Mouse (Mus musculus) midbrain, embryonic 16.5 days (tissue): ENCODE results near the gene Gpr45. TPM values are rescaled to one million over a fixed set of nuclear protein-coding genes. Genes with fewer than 3 reads are reported as not detected.
"Not testable (repeated sequence)": the region's sequence is repeated elsewhere in the genome, so short reads cannot be mapped to it uniquely, and the experiment has no call there.

Experiments used
- ATAC-seq: fragments of 200-750 bp; cut with Nextera tagmentation; 2 replicates; pipeline ENCODE4 v1.8.0; 2017; ENCODE audit warnings: moderate TSS enrichment
- H3K27ac ChIP-seq: fragments of 300-500 bp; sonication (generic); 2 replicates; pipeline ENCODE4 v1.5.1; 2014; ENCODE audit warnings: mild to moderate bottlenecking, low read length, mixed read lengths
- H3K27me3 ChIP-seq: fragments of 300-500 bp; sonication (generic); 2 replicates; pipeline ENCODE4 v1.6.1; 2014; ENCODE audit warnings: low read depth, low read length, mixed read lengths; ENCODE audit not compliant: control insufficient read depth, insufficient read depth
- H3K36me3 ChIP-seq: fragments of 300-500 bp; sonication (generic); 2 replicates; pipeline ENCODE4 v1.6.1; 2014; ENCODE audit warnings: mild to moderate bottlenecking, low read length, moderate library complexity, mixed read lengths; ENCODE audit not compliant: control insufficient read depth, insufficient read depth
- H3K4me1 ChIP-seq: fragments of 300-500 bp; sonication (generic); 2 replicates; pipeline ENCODE4 v1.6.1; 2014; ENCODE audit warnings: mild to moderate bottlenecking, low read length, mixed read lengths; ENCODE audit not compliant: control insufficient read depth, insufficient read depth
- H3K4me2 ChIP-seq: fragments of 300-500 bp; sonication (generic); 2 replicates; pipeline ENCODE4 v1.6.1; 2014; ENCODE audit warnings: mild to moderate bottlenecking, low read length, mixed read lengths
- H3K4me3 ChIP-seq: fragments of 300-500 bp; sonication (generic); 2 replicates; pipeline ENCODE4 v1.5.1; 2014; ENCODE audit warnings: low read depth, mild to moderate bottlenecking, low read length, moderate library complexity, mixed read lengths
- H3K9ac ChIP-seq: fragments of 300-500 bp; sonication (generic); 2 replicates; pipeline ENCODE4 v1.6.1; 2014; ENCODE audit warnings: low read depth, low read length, mixed read lengths
- H3K9me3 ChIP-seq: fragments of 300-500 bp; sonication (generic); replicated peaks from 2 replicates; pipeline ENCODE4 v1.6.1; 2014; ENCODE audit warnings: mild to moderate bottlenecking, low read length, mixed read lengths; ENCODE audit not compliant: control insufficient read depth, poor library complexity, severe bottlenecking
- WGBS: fragments of 180-500 bp; shearing (Covaris S2); extraction: QIAGEN DNeasy Blood & Tissue Kit; methylation state at CpG from one replicate; pipeline ENCODE4 v1.1.7; 2014; 5-methylcytosine and 5-hydroxymethylcytosine counted together
- polyA plus RNA-seq: library from polyadenylated mRNA; unstranded; fragments of >200 nt; fragmentation: Nextera tagmentation; extraction: Ambion mirVana; gene quantifications from 2 replicates; pipeline ENCODE4 v1.2.1, GENCODE M21; 2015

Gpr45 gene
- polyA plus RNA-seq, 1 experiment from 2014 or later, result 16.6 TPM

DNA sequence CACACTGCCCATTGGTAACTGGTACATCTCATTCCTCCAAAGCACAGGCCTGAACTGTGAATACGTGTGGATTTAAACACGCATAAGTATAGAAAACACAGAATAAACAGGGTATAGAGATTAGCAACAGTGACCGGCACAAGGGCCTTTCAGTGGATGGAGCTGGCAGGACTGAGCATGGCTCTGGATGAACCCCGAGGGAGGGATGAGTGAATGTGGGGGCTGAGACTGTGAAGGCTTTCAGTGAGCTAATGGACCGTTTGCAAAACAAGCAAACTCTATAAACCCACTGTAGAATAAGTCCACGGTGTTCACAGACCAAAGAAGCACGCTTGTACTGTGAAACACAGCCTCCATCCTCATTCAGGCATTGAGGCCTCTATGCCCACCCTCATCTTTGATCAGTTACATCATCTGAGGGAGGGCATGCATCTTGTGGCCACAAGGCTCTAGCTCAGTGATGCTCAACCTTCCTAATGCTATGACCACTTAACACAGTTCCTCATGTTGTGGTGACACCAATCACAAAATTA, 62.5 kb downstream of the Gpr45 start:
- not testable (repeated sequence) for H3K4me2 ChIP-seq, H3K27me3 ChIP-seq, H3K4me3 ChIP-seq, H3K27ac ChIP-seq, H3K36me3 ChIP-seq, ATAC-seq, H3K9ac ChIP-seq, H3K9me3 ChIP-seq, H3K4me1 ChIP-seq
- WGBS, result 86% methylated on average over 7 of the region's 7 CpGs

DNA sequence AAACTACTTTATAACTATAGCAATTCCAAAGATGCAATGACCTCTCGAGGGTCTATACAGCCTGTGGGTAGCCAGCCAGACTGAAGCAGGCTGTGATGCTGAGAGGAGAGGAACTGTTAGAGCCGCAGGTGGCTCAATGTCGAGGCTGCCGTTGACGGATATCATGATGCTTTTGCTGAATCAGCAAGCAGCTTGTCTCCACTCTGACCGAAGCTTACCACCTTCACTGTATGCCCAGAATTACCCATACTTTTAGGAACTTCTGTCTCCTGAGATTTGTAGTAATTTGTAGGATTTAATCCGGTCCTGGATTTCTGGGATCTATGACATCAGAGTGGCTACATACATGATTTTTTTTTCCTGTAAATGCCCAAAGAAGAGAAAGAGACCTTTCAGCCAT, 83.3 kb downstream of the Gpr45 start:
- no peak overlapping the region for H3K4me3 ChIP-seq
- no peaks in the 10 kb centered on the region for H3K9me3 ChIP-seq
- peaks cover 2% of the 10 kb centered on the region; the same call in 1 of the 2 replicates for H3K4me1 ChIP-seq
- no peak overlapping the region for H3K27ac ChIP-seq
- peaks cover 24% of the 10 kb centered on the region for H3K36me3 ChIP-seq
- H3K9ac ChIP-seq, result no peak overlapping the region
- H3K27me3 ChIP-seq, result no peaks in the 10 kb centered on the region
- no peak for ATAC-seq
- H3K4me2 ChIP-seq, result no peak overlapping the region
- 90% methylated on average over 7 of the region's 7 CpGs for WGBS

DNA sequence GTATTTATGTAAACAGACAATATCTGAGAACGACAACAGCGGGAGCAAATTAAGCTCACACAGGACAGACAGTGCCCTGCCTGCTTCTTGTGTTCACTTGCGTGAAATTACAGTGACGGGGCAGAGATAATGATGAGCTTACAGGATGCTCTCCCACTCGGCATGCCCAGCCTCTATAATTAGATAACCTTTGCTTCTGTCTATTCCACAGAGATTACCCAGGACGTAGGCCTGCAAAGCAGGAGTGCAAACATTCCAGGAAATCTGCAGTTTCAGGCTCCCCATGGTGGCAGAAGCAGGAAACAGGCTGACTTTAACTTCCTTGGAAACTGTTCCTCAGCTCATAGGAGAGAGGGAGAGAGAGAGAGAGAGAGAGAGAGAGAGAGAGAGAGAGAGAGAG, 89.6 kb downstream of the Gpr45 start:
- Histone ChIP-seq H3K27ac (peak overlapping the region; percentile 19; the same call in 1 of the 2 replicates), H3K4me1 (peaks cover 14% of the 10 kb centered on the region), H3K4me3 (no peak overlapping the region), H3K36me3 (no peaks in the 10 kb centered on the region), H3K9me3 (no peaks in the 10 kb centered on the region), H3K9ac (no peak overlapping the region), H3K27me3 (no peaks in the 10 kb centered on the region), H3K4me2 (no peak overlapping the region)
- WGBS, result 31% methylated on average over 6 of the region's 6 CpGs
- peak; percentile 72 for ATAC-seq

DNA sequence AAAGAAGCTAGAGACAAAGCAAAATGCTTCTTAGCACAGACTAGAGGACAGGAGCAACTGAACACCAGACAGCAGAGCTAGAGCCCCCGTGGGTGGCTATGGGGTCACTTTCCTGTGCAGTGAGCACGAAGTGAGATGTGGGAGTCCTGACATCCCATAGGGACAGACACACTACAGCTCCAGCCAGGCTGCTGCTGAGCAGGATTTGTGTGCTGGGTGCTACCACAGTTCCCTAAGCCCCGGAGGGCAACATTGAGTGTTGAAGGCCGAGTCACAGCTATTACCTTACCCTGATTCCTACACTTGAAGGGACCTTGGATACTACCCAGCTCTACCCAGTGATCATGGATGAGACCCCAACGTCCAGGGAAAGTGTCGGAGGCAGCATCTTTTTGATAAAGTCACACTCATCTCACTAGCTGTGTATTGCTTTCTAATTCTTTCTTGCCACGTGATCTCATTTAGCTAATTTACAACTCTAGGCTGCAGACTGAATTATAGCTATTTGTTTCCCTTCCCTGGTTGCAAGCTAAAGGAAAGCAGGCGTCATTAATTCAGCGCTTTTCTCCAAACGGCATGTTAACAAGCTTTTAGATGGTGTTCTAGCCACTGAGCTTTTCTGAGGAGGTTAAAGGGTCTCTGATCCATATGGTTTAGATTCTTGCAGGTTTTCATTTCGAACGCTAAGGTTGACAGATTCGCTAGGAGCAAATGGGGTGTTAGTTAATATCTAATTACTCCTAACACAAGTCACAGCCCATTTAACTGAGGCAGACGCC, 92.7 kb downstream of the Gpr45 start:
- Histone ChIP-seq H3K4me3 (no peak overlapping the region), H3K27ac (no peak overlapping the region), H3K9ac (no peak overlapping the region), H3K9me3 (no peaks in the 10 kb centered on the region), H3K4me1 (peaks cover 14% of the 10 kb centered on the region), H3K4me2 (no peak overlapping the region), H3K27me3 (no peaks in the 10 kb centered on the region), H3K36me3 (peaks cover 2% of the 10 kb centered on the region; the same call in 1 of the 2 replicates)
- no peak for ATAC-seq
- WGBS, result 76% methylated on average over 14 of the region's 14 CpGs

DNA sequence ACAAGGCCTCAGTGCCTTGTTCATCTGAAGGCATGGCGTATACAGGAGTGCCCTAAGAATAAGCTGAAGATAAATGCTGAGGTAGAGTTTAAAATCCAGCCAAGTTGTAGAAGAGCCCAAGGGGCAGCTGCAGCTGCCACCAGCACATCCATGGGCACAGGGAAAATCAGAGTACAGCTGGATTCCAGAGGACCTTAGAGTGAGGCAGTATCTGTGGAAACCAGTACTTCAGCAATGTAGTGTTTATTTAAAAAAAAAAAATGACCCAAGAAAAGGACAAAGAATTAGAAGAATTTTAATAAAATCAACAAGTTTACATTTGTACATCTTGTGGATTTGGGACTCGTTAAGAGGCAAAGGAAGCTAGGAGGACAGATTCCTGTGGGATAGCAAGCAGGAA, 94.3 kb downstream of the Gpr45 start:
- 86% methylated on average over 2 of the region's 2 CpGs for WGBS

DNA sequence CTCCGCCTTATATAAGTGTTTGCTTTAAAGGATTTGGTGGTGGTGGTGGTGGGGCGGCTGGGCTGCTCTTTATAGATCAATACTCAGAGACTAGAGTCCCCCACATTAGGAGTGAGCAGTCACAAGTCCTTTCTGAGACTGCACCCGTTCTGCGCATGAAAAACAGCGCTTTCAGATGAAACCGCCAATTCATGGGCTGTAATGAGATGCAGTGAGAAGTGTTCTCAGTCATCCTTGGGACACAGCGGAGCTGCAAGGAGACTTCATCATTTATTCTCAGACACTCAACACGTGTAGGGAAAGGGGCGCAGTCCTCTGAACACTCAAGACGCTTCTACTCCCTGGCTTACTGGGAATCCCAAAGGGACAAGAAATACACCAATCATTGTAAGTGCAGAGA, 95.1 kb downstream of the Gpr45 start:
- peaks cover 15% of the 10 kb centered on the region for H3K36me3 ChIP-seq
- H3K9me3 ChIP-seq, result no peaks in the 10 kb centered on the region
- H3K4me2 ChIP-seq, result no peak overlapping the region
- no peak overlapping the region for H3K27ac ChIP-seq
- no peaks in the 10 kb centered on the region for H3K27me3 ChIP-seq
- H3K4me3 ChIP-seq, result no peak overlapping the region
- 74% methylated on average over 10 of the region's 10 CpGs for WGBS
- H3K4me1 ChIP-seq, result peaks cover 1% of the 10 kb centered on the region; the same call in 1 of the 2 replicates
- no peak for ATAC-seq
- H3K9ac ChIP-seq, result no peak overlapping the region

More for the DNA sequence above, 94.3 kb downstream of the Gpr45 start:
- Histone ChIP-seq H3K4me2 (no peak overlapping the region), H3K9ac (no peak overlapping the region), H3K27me3 (no peaks in the 10 kb centered on the region), H3K36me3 (peaks cover 11% of the 10 kb centered on the region), H3K4me3 (no peak overlapping the region), H3K4me1 (peaks cover 9% of the 10 kb centered on the region), H3K9me3 (no peaks in the 10 kb centered on the region), H3K27ac (no peak overlapping the region)
- ATAC-seq, result no peak

DNA sequence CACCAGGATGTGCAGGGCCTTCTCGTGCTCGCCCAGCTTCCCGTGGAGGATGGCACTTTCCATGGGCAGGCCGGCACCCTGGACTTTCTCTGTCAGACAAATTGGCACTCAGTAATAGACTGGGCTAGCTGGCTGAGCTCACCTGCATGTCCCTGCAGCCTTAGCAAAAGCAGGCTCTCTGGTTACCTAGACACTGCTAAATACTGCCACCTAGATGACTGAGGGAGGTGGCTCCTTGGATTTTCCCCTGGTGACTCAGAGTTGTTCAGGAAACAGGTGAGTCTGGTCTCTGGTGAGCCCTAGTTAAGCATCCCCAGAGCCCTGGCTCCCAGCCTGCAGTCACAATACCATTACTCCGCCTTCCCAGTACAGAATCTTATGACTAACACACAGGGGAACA, 99.2 kb downstream of the Gpr45 start:
- Histone ChIP-seq H3K9ac (no peak overlapping the region), H3K4me2 (no peak overlapping the region), H3K9me3 (no peaks in the 10 kb centered on the region), H3K4me3 (no peak overlapping the region), H3K4me1 (no peaks in the 10 kb centered on the region), H3K27ac (no peak overlapping the region), H3K27me3 (no peaks in the 10 kb centered on the region), H3K36me3 (peaks cover 25% of the 10 kb centered on the region)
- 0 out of 2 replicates have a peak, but pooled peaks have one; percentile 22 for ATAC-seq
- WGBS, result 92% methylated on average over 5 of the region's 5 CpGs

DNA sequence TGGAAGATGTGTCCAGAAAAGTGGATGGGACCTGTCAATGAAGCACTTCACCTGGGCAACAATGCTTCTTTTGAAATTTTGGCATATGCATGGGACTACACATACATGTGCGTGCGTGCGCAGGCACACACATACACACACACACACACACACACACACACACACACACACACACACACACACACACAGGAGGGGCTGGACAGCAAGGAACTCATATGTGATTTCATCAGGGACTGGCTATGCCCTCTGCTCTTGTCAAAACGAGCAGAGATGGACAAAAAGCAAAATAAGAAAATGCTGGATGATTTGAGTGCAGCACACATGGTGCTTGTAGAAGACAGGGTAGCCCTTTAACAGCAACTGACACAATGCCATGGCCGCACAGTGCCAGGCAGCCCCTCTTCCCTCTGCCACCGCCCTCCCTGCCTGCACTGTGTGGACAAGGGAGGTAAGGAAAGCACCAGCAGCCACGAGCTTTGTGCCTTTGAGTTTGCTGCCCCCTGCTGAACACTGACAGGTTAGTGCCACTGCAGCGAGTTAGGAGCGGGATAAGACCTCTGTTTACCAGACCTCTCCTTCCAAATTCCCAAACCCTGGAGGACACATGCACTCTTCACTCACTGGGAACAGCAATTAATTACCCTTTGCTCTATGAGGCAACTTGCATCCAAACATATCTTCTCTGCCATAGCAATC, 113.1 kb downstream of the Gpr45 start:
- peaks cover 4% of the 10 kb centered on the region for H3K36me3 ChIP-seq
- no peak overlapping the region for H3K4me3 ChIP-seq
- H3K4me2 ChIP-seq, result no peak overlapping the region
- 48% methylated on average over 9 of the region's 9 CpGs for WGBS
- ATAC-seq, result peak; percentile 97
- no peak overlapping the region for H3K9ac ChIP-seq
- no peaks in the 10 kb centered on the region for H3K4me1 ChIP-seq
- no peaks in the 10 kb centered on the region for H3K27me3 ChIP-seq
- no peaks in the 10 kb centered on the region for H3K9me3 ChIP-seq
- no peak overlapping the region for H3K27ac ChIP-seq

DNA sequence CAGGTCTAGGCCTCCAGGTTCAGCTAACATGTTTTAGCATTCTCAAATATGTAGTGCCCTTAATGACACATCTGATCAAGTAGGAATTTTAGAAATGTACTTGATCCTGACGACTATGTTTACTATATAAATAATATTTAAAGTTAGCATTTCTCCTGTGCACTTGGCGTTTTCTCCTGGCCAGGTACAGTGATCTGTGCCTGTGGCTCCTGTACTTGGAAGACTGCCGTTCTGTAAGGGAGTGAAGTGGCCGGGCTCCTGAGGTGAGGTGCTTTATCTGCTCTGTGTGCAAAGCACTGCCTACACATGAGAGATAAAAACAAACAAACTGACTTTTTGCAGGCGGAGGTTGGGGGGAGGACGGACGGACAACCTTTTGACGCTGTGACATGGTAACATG, 113.9 kb downstream of the Gpr45 start:
- WGBS, result 95% methylated on average over 8 of the region's 8 CpGs
- Histone ChIP-seq H3K4me1 (no peaks in the 10 kb centered on the region), H3K4me3 (no peak overlapping the region), H3K36me3 (peaks cover 4% of the 10 kb centered on the region), H3K9me3 (no peaks in the 10 kb centered on the region), H3K27me3 (no peaks in the 10 kb centered on the region), H3K4me2 (no peak overlapping the region), H3K9ac (no peak overlapping the region), H3K27ac (no peak overlapping the region)
- no peak for ATAC-seq
